Mouse (Mus musculus): ENCODE data around the gene Ccndbp1. TPM values are rescaled to one million over a fixed set of nuclear protein-coding genes. Genes with fewer than 3 reads are reported as not detected.
"Not testable (repeated sequence)": the region's sequence is repeated elsewhere in the genome, so short reads cannot be mapped to it uniquely, and the experiment has no call there.

The Ccndbp1 gene
- polyA plus RNA-seq, 1 experiment from 2014 or later: 39.1 TPM

DNA sequence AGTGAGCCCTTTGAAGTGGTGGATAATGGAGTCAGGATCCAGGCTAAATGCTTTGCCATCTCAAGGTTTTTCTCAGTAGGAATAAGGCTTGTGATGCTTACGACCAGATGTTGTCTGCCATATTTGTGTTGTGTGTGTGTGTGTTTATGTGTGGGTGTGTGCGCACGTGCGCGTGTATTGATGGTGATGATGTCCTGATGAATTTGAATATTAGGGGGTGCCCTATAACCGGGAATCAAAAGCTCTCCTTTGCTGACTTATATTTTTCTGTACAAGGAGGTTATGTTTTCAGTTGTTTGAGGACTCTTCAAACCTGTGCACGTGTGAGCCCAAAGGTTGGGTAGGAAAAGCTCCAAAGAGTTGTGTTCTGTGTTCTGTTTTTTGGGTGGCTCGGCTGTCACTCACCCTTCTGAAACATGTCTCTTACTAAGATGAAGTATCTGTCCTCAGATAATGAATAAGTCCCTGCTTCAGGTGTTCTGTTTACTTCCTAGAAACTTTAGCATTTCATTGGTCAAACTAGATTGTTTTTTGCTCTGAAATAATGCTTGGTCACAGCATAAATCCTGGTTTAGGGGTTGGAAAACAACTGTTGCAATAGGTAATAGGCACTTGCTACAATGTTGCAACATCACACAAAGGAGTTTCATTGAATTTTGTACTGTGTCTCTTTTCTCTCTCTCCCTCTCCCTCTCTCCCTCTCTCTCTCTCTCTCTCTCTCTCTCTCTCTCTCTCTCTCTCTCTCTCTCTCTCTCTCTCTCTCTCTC, 30.1 kb upstream of the Ccndbp1 start:
- Histone ChIP-seq H3K27ac (no peak overlapping the region), H3K79me2 (ENCODE audit: inconsistent target) (no peaks in the 10 kb centered on the region), H3K36me3 (ENCODE audit: inconsistent target) (no peaks in the 10 kb centered on the region), H3K4me3 (ENCODE audit: inconsistent target) (peak overlapping the region; percentile 27)
- 93% methylated on average over 8 of the region's 8 CpGs for WGBS (ENCODE audit: missing documents)

DNA sequence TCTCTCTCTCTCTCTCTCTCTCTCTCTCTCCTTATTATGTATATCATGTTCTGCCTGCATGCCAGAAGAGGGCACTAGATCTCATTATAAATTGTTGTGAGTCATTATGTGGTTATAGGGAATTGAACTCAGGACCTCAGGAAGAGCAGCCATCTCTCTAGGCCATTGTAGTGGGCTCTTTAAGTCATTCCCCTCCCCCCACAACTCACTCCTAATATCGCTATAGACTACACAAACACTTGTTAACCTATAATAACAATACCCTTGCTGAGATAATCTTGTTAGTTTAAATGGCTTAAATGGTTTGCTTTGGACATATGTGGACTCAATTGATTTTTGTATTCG, 29.5 kb upstream of the Ccndbp1 start:
- H3K27ac ChIP-seq: no peak overlapping the region
- H3K79me2 ChIP-seq (ENCODE audit: inconsistent target): no peaks in the 10 kb centered on the region
- 100% methylated on average over 2 of the region's 2 CpGs for WGBS (ENCODE audit: missing documents)
- H3K36me3 ChIP-seq (ENCODE audit: inconsistent target): no peaks in the 10 kb centered on the region
- H3K4me3 ChIP-seq (ENCODE audit: inconsistent target): no peak overlapping the region

DNA sequence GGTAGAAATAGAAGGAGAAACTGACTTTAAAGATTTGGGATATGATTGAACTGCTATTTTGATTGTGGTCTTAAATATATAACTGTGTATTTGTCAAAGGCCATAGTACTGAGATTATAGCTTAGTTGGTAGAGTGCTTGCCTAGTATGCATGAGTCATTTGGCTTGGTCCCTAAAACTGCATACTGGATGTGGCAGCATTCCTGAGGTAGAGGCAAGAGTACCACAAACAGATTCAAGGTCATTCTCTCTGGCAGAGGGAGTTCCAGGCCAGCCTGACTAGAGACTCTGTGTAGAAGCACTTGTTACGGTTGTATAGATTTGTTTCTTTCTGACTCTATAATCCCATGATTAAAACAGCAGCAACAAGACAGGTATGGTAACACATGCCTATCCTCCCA, 28.4 kb upstream of the Ccndbp1 start:
- no peak overlapping the region for H3K4me3 ChIP-seq (ENCODE audit: inconsistent target)
- no peaks in the 10 kb centered on the region for H3K79me2 ChIP-seq (ENCODE audit: inconsistent target)
- WGBS (ENCODE audit: missing documents): 86% methylated on average over 1 of the region's 1 CpGs
- no peaks in the 10 kb centered on the region for H3K36me3 ChIP-seq (ENCODE audit: inconsistent target)
- H3K27ac ChIP-seq: no peak overlapping the region

DNA sequence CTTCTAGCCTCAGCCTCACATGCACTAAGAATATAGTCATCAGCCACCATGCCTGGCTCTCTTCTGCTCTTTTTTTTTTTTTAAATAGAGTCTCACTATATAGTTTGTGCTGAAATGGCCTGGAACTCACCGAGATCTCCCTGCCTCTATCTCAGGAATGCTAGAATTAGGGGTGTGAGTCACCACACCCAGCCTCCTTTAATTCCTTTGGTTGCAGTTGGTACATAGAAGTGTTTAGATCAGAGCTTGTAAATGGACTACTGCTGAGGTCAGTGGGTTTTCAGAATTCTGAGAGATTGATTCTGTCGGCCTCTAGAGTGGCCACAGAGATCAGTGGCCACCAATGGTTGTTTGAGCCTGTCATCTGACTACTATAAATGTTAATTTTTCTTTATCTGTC, 27.3 kb upstream of the Ccndbp1 start:
- Histone ChIP-seq H3K27ac (no peak overlapping the region), H3K36me3 (ENCODE audit: inconsistent target) (no peaks in the 10 kb centered on the region), H3K4me3 (ENCODE audit: inconsistent target) (no peak overlapping the region), H3K79me2 (ENCODE audit: inconsistent target) (no peaks in the 10 kb centered on the region)
- 90% methylated on average over 2 of the region's 2 CpGs for WGBS (ENCODE audit: missing documents)

DNA sequence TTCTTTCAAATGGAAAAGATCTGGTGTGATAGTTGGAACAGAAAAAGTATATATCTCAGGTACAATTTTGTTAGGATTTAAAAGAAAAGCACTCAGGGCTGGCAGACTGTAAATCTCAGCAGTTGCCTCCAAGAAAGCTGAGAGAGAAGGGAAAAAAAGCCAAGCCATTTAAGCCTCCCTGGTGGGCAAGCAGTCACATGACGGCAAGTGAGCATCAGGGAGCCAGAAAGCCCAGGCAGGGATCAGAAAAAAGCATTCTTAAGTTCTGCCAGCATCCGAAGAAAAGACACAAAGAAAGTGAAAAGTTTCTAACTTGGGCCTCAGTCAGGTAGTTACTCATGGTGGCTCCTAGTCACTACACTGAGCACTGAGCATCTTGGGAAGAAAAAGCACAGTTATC, 24.6 kb upstream of the Ccndbp1 start:
- Histone ChIP-seq H3K4me3 (ENCODE audit: inconsistent target) (no peak overlapping the region), H3K36me3 (ENCODE audit: inconsistent target) (no peaks in the 10 kb centered on the region), H3K79me2 (ENCODE audit: inconsistent target) (no peaks in the 10 kb centered on the region), H3K27ac (no peak overlapping the region)
- WGBS (ENCODE audit: missing documents): 100% methylated on average over 2 of the region's 2 CpGs

DNA sequence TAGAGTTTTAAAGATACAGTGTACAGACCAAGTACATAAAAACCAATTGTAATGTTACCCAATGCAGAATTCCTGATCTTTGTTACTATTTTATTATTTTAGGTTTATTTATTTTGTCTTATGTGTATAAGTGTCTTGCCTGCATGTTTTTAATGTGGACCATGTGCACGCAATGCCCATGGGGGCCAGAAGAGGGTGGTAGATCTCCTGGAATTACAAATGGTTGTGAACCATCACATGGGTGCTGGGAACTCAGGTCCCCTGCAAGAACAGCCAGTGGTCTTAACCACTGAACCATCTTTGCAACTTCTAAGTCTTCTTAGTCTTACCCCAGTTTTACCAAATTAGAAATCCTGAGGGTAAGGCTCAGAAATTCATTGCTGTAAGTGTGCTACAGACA, 23.0 kb upstream of the Ccndbp1 start:
- no peak overlapping the region for H3K4me3 ChIP-seq (ENCODE audit: inconsistent target)
- H3K79me2 ChIP-seq (ENCODE audit: inconsistent target): no peaks in the 10 kb centered on the region
- no peak overlapping the region for H3K27ac ChIP-seq
- H3K36me3 ChIP-seq (ENCODE audit: inconsistent target): no peaks in the 10 kb centered on the region
- 100% methylated on average over 1 of the region's 1 CpGs for WGBS (ENCODE audit: missing documents)

DNA sequence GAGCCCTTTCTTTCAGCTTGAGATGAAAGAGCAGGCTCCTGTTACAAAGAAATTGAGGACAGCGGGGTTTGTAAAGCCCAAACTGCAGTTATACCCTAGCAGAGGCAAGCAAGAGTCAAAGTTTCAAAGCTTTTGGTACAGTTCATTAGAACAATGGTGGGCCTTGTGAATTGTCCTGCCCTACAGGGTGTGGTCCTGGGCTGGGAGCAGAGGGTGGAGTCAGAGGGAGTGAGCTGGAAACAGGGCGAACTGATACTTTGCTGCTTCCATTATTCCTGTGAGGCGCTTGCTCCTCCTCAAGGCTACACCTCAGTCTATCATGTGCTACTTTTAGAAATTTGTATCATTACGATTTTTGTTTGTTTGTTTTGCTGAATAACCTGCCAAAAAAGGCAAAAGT, 17.0 kb upstream of the Ccndbp1 start:
- no peak overlapping the region for H3K4me3 ChIP-seq (ENCODE audit: inconsistent target)
- H3K27ac ChIP-seq: no peak overlapping the region
- no peaks in the 10 kb centered on the region for H3K79me2 ChIP-seq (ENCODE audit: inconsistent target)
- WGBS (ENCODE audit: missing documents): 93% methylated on average over 4 of the region's 4 CpGs
- H3K36me3 ChIP-seq (ENCODE audit: inconsistent target): no peaks in the 10 kb centered on the region

DNA sequence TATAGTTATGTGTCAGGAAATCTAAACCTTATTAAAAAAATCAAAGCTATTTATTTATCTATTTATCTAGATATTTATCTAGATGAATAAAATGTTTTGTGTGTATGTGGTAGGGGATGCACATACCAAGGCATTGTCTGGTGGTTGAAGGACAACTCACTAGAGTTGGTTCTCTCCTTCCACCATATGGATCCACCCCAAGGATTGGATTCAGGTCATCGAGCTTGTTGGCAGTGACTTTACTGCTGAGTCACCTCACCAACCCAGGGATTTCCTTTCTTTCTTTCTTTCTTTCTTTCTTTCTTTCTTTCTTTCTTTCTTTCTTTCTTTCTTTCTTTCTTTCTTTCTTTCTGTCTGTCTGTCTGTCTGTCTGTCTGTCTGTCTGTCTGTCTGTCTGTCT, 11.6 kb upstream of the Ccndbp1 start:
- 45% methylated on average over 1 of the region's 1 CpGs for WGBS (ENCODE audit: missing documents)
- H3K4me3 ChIP-seq (ENCODE audit: inconsistent target); H3K27ac ChIP-seq; H3K36me3 ChIP-seq (ENCODE audit: inconsistent target); H3K79me2 ChIP-seq (ENCODE audit: inconsistent target): not testable (repeated sequence)

DNA sequence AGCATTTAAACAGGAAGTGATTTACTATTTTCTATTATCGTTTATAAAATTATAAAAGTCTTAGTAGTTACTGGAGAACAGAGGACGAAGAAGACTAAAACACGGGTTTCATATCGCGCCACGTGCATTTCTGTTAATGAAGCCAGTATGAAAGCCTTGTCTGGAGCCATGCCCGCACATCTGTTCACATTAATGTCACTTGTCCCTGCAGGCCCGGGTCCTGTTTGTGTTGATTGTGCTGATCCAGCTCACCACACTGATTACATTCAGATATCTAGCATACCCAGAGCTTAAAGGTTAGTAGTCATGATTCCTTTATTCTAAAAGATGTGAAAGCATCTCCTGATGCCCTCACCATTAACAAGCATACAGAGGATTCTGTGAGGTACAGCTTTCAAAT, 9.3 kb upstream of the Ccndbp1 start:
- H3K36me3 ChIP-seq (ENCODE audit: inconsistent target): no peaks in the 10 kb centered on the region
- H3K79me2 ChIP-seq (ENCODE audit: inconsistent target): no peaks in the 10 kb centered on the region
- 90% methylated on average over 8 of the region's 8 CpGs for WGBS (ENCODE audit: missing documents)
- H3K27ac ChIP-seq: no peak overlapping the region
- no peak overlapping the region for H3K4me3 ChIP-seq (ENCODE audit: inconsistent target)

DNA sequence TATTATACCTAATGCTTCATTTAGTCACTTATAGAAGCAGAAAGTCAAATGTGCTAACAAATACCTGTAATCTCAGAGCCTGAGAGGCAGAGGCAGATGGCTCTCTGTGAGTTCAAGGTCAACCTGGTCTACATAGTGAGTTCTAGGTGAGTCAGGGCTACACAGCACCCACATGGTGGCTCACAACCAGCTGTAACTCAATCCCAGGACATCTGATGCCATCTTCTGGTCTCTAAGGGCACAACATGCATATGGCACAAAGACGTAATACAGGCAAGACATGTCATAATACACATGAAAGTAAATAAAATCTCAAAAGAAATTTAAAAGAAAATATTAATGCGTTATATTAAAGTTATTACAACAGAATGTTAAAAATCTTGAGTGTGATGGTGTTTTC, 4.6 kb upstream of the Ccndbp1 start:
- H3K4me3 ChIP-seq (ENCODE audit: inconsistent target): no peak overlapping the region
- H3K79me2 ChIP-seq (ENCODE audit: inconsistent target): peaks cover 1% of the 10 kb centered on the region; the same call in 1 of the 2 replicates
- 94% methylated on average over 2 of the region's 2 CpGs for WGBS (ENCODE audit: missing documents)
- H3K36me3 ChIP-seq (ENCODE audit: inconsistent target): no peaks in the 10 kb centered on the region
- H3K27ac ChIP-seq: no peak overlapping the region

DNA sequence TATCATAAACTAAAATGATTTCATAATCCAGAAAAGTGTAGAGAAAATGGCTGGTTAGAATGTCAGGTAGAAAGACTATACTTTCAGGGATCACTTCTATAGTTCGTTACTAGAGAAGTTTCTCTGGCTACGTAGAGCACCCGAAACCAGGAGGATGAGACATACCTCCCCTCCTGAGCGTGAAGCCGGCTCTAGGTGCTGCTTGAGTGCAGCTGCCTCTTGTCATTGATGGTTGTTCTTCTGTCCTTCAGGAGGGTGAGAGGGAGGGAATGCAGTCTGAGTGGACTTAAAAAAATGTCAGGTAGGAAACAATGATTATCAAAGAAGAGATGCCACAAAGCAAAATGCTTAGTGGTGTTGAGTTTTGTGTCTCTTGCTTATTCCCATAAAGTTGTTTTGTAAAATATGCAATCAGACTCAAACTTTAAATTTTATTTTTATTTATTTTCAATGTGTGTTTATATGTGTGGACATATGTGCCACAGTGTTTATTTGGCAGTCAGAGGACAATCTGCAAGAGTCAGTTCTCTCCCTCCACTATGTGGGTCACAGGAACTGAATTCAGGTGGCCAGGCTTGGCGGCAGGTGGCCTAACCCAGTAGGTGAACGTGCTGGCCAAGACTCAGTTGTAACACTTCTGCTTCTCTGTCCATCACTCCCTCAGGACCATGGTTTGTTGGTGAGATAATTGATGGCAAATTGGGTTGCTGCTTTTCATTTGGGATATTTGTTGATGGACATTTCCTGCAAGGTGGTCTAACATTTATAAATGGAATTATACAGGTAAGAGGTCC, 4.0 kb upstream of the Ccndbp1 start:
- 95% methylated on average over 7 of the region's 7 CpGs for WGBS (ENCODE audit: missing documents)
- Histone ChIP-seq H3K27ac (no peak overlapping the region), H3K79me2 (ENCODE audit: inconsistent target) (peaks cover 8% of the 10 kb centered on the region; the same call in 1 of the 2 replicates), H3K36me3 (ENCODE audit: inconsistent target) (no peaks in the 10 kb centered on the region), H3K4me3 (ENCODE audit: inconsistent target) (no peak overlapping the region)

DNA sequence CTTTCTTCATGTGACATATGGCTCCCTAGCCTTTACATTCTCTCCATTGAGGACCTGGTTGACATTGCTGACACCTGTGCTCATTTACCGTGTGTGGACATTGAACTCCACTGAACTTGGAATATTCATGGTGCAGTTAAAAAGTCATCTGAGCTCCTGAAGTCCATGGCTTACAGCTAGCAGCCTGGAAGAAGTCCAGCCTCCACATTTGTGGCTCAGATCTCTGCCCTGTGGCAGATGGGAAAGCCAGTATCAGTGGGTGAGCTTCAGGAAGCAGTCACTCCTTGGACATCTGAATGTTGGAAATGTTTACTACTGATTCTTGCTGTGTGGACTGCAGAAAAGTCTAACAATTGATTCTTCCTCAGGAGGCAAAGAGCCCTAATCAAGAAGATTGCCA, 1.2 kb upstream of the Ccndbp1 start:
- peaks cover 9% of the 10 kb centered on the region; the same call in 1 of the 2 replicates for H3K36me3 ChIP-seq (ENCODE audit: inconsistent target)
- 100% methylated on average over 1 of the region's 1 CpGs for WGBS (ENCODE audit: missing documents)
- no peak overlapping the region for H3K27ac ChIP-seq
- H3K4me3 ChIP-seq (ENCODE audit: inconsistent target): no peak overlapping the region
- peaks cover 9% of the 10 kb centered on the region; the same call in 1 of the 2 replicates for H3K79me2 ChIP-seq (ENCODE audit: inconsistent target)

DNA sequence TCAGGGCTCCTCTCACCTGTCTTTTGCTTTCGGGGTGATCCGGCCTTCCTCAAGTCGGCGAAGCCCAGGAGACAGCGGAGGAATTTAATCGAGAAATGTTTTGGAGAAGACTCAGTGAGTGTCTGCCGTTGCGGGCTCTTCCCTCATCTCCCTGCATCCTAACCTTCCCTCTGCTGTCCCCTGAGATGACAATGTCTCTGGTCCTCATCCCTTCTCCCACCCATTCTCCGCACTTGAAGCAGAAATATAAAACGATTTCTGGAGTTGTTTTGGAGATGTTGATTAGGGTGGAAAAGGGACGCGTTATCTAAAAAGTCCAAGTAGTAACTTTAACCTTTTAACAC, 433 bp downstream of the Ccndbp1 start:
- Histone ChIP-seq H3K4me3 (ENCODE audit: inconsistent target) (peak overlapping the region; percentile 98), H3K79me2 (ENCODE audit: inconsistent target) (peaks cover 9% of the 10 kb centered on the region; the same call in 1 of the 2 replicates), H3K27ac (no peak overlapping the region; the same call in 1 of the 2 replicates), H3K36me3 (ENCODE audit: inconsistent target) (peaks cover 20% of the 10 kb centered on the region; the same call in 1 of the 2 replicates)
- WGBS (ENCODE audit: missing documents): 0% methylated on average over 12 of the region's 12 CpGs

DNA sequence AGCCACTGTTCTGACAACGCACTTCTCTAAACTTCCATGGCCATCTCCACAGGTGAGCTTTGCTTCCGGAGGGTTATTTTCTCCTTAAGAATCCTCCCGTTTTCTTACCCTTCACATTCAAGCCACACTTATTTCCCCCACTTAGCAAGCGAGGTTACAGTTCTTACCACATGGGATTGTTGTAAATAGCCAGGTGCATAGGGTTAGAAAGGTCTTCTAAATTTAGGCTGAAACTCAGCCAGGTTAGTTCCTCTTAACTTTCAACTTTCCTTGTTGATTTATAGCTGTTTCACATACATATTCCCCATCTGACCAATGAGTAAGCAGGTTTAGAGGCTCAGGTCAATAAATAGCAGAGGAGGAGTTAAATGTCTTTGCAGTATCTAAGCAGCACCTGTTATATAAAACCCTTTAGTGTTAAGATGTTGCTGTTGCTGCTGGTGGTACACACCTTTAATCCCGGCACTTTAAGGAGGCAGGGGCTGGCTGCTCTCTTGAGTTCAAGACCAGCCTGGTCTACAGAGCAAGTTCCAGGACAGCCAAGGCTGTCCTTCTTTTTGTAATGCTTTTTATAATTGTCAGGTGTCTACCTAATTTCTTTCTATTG, 971 bp downstream of the Ccndbp1 start:
- Histone ChIP-seq H3K27ac (no peak overlapping the region), H3K4me3 (ENCODE audit: inconsistent target) (peak overlapping the region; percentile 98), H3K79me2 (ENCODE audit: inconsistent target) (peaks cover 9% of the 10 kb centered on the region; the same call in 1 of the 2 replicates), H3K36me3 (ENCODE audit: inconsistent target) (peaks cover 21% of the 10 kb centered on the region; the same call in 1 of the 2 replicates)
- 18% methylated on average over 5 of the region's 5 CpGs for WGBS (ENCODE audit: missing documents)

DNA sequence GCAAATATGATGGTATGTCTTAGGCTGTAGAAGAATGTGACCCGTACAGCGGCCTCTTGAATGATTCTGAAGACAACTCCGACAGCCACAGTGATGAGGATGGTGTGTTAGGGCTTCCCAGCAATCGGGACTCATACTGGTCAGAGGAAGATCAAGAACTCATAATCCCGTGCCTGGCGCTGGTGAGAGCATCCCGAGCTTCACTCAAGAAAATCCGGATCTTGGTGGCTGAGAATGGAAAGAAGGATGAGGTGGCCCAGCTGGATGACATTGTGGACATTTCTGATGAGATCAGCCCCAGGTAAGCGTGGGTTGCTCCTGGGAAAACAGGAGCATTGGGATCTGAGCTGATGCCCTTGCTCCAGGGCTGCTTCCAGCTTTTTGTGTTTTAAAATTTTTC, 4.5 kb downstream of the Ccndbp1 start:
- WGBS (ENCODE audit: missing documents): 95% methylated on average over 8 of the region's 9 CpGs
- Histone ChIP-seq H3K27ac (no peak overlapping the region), H3K36me3 (ENCODE audit: inconsistent target) (peaks cover 56% of the 10 kb centered on the region), H3K79me2 (ENCODE audit: inconsistent target) (peaks cover 9% of the 10 kb centered on the region; the same call in 1 of the 2 replicates), H3K4me3 (ENCODE audit: inconsistent target) (no peak overlapping the region)

Data from macrophage (primary cell).